Mouse (Mus musculus) liver, embryonic 14.5 days (tissue): ENCODE measurements at regions not wholly inside any gene's neighbourhood (a gene's known extent, or its start where the extent isn't known, plus 50 kb on each side); places are given as distances from the start of the nearest gene placed in this dataset.

ENCODE experiments used
- CTCF ChIP-seq: IDR thresholded peaks from 2 replicates; pipeline ENCODE4 v1.5.1; 2016; ENCODE audit warnings: antibody characterized with exemption, low read depth, control low read depth
- EP300 ChIP-seq: IDR thresholded peaks from 2 replicates; pipeline ENCODE4 v1.6.1; 2016; ENCODE audit warnings: antibody characterized with exemption, low read depth

DNA sequence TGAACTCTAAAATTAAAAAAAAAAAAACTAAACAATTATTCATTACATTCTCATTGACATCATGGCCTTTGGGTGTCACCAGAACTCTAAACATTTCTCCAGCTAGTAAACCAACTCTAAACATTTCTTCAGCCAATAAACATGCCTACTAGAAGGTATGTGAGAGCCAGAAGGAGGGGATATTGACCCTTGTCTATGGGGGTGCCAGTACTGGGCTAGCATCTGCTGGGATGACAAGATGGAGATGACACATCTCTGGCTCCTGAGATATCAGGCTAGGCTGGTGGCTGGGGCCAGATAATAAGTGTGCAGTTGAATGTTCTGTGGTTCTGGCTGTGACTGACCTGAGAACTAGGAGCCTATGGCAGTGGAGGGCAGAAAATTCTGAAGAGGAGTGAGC, 144.6 kb downstream of the Tmem38b start:
- no peak for TF ChIP-seq CTCF
- no peak for TF ChIP-seq EP300
